Mouse (Mus musculus) midbrain, embryonic 11.5 days (tissue): ENCODE results near the gene Ttll3. TPM values are rescaled to one million over a fixed set of nuclear protein-coding genes. Genes with fewer than 3 reads are reported as not detected.

Experiments
- ATAC-seq: fragments of 200-750 bp; cut with Nextera tagmentation; 2 replicates; pipeline ENCODE4 v1.8.0; 2017; ENCODE audit warnings: moderate TSS enrichment, moderate library complexity; ENCODE audit not compliant: low FRiP score
- DNase-seq: peaks from one replicate; pipeline ENCODE4 v3.0.0; 2015; ENCODE audit warnings: low spot score; ENCODE audit errors: missing footprints
- H3K27ac ChIP-seq: fragments of 300-500 bp; sonication (generic); 2 replicates; pipeline ENCODE4 v1.5.1; 2014; ENCODE audit warnings: low read depth, low read length
- H3K27me3 ChIP-seq: fragments of 300-500 bp; sonication (generic); 2 replicates; pipeline ENCODE4 v1.6.1; 2014; ENCODE audit warnings: mild to moderate bottlenecking, low read length, moderate library complexity, mixed read lengths; ENCODE audit not compliant: control insufficient read depth, insufficient read depth
- H3K36me3 ChIP-seq: fragments of 300-500 bp; sonication (generic); 2 replicates; pipeline ENCODE4 v1.6.1; 2014; ENCODE audit warnings: mild to moderate bottlenecking, low read length, moderate library complexity, mixed read lengths; ENCODE audit not compliant: control insufficient read depth, insufficient read depth
- H3K4me1 ChIP-seq: fragments of 300-500 bp; sonication (generic); 2 replicates; pipeline ENCODE4 v1.6.1; 2014; ENCODE audit warnings: low read length; ENCODE audit not compliant: control insufficient read depth, insufficient read depth
- H3K4me2 ChIP-seq: fragments of 300-500 bp; sonication (generic); 2 replicates; pipeline ENCODE4 v1.6.1; 2014; ENCODE audit warnings: mild to moderate bottlenecking, moderate library complexity
- H3K4me3 ChIP-seq: fragments of 300-500 bp; sonication (generic); 2 replicates; pipeline ENCODE4 v1.5.1; 2014; ENCODE audit warnings: low read depth, low read length
- H3K9ac ChIP-seq: fragments of 300-500 bp; sonication (generic); 2 replicates; pipeline ENCODE4 v1.6.1; 2014; ENCODE audit warnings: low read length
- H3K9me3 ChIP-seq: fragments of 300-500 bp; sonication (generic); 2 replicates; pipeline ENCODE4 v1.6.1; 2016; ENCODE audit warnings: low read length; ENCODE audit not compliant: control insufficient read depth
- WGBS: fragments of 180-500 bp; shearing (Covaris S2); extraction: QIAGEN DNeasy Blood & Tissue Kit; methylation state at CpG from one replicate; pipeline ENCODE4 v1.1.7; 2014; 5-methylcytosine and 5-hydroxymethylcytosine counted together
- polyA plus RNA-seq: library from polyadenylated mRNA; unstranded; fragments of >200 nt; fragmentation: Nextera tagmentation; extraction: Ambion mirVana; gene quantifications from 2 replicates; pipeline ENCODE4 v1.2.1, GENCODE M21; 2014

Gene Ttll3
- polyA plus RNA-seq, 1 experiment from 2014 or later: 3.0 TPM

- H3K4me3 ChIP-seq: no peak overlapping the region
- no peaks in the 10 kb centered on the region for H3K36me3 ChIP-seq
- WGBS: 78% methylated on average over 3 of the region's 3 CpGs
- ATAC-seq: no peak
- H3K27ac ChIP-seq: no peak overlapping the region
- no peaks in the 10 kb centered on the region for H3K4me1 ChIP-seq
- no peaks in the 10 kb centered on the region for H3K9me3 ChIP-seq
- H3K4me2 ChIP-seq: no peak overlapping the region
- no peaks in the 10 kb centered on the region for H3K27me3 ChIP-seq
- DNase-seq: no peak
- no peak overlapping the region for H3K9ac ChIP-seq
These were observed 36.2 kb upstream of the Ttll3 start for GRCm38 (mm10) chr6:113352820-113353219.

DNA sequence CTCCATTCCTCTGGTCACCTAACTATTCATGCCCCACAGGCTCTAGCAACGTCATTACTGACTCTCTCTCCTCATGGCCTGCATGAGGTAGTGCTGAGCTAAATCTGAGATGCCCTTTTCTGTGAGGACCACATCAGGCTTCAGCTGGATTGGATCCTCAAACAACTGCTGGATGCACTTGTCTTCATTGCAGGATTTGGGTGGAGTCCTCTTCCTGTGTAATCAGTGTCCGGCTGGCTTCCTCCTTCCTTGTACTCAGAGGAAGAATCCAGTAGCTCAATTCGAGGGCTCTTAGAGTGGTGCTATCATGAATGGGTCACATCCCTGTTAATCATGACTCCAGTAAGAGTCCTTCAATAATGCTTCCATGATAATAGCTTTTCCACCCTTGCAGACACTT lies 35.4 kb upstream of the Ttll3 start:
- Histone ChIP-seq H3K4me2 (no peak overlapping the region), H3K4me1 (no peaks in the 10 kb centered on the region), H3K9ac (no peak overlapping the region), H3K4me3 (no peak overlapping the region), H3K9me3 (no peaks in the 10 kb centered on the region), H3K36me3 (no peaks in the 10 kb centered on the region), H3K27ac (no peak overlapping the region), H3K27me3 (no peaks in the 10 kb centered on the region)
- 77% methylated on average over 3 of the region's 3 CpGs for WGBS
- DNase-seq (no peak), ATAC-seq (no peak)

DNA sequence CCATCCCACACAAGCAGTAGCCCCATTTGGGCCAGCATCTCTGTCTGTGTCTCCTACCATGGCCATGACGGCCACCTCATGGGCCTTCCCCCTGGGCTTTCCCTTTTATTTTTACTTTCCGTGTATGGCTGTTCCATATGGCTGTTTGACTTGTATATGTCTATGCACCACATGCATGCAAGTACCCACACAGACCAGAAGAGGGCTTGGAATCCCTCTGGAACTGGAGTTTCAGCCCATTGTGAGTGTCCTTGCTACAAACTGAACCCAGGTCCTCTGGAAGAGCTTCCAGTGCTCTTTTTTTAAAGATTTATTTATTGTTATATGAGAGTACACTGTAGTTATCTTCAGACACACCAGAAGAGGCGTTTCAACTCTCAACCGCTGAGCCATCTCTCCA lies 27.6 kb upstream of the Ttll3 start:
- Histone ChIP-seq H3K9ac (no peak overlapping the region), H3K27ac (no peak overlapping the region), H3K4me3 (no peak overlapping the region), H3K4me1 (no peaks in the 10 kb centered on the region), H3K36me3 (no peaks in the 10 kb centered on the region), H3K4me2 (no peak overlapping the region), H3K27me3 (no peaks in the 10 kb centered on the region), H3K9me3 (no peaks in the 10 kb centered on the region)
- 75% methylated on average over 4 of the region's 4 CpGs for WGBS
- ATAC-seq (no peak), DNase-seq (no peak)

- no peaks in the 10 kb centered on the region for H3K4me1 ChIP-seq
- no peaks in the 10 kb centered on the region for H3K36me3 ChIP-seq
- DNase-seq: no peak
- H3K27ac ChIP-seq: no peak overlapping the region
- H3K9me3 ChIP-seq: no peaks in the 10 kb centered on the region
- H3K27me3 ChIP-seq: no peaks in the 10 kb centered on the region
- no peak overlapping the region for H3K4me3 ChIP-seq
- no peak overlapping the region; the same call in 1 of the 2 replicates for H3K9ac ChIP-seq
- 93% methylated on average over 1 of the region's 1 CpGs for WGBS
- no peak overlapping the region for H3K4me2 ChIP-seq
- ATAC-seq: no peak
These were observed 26.8 kb upstream of the Ttll3 start for GRCm38 (mm10) chr6:113362241-113362640.

GRCm38 (mm10) chr6:113364518-113365135 lies 24.4 kb upstream of the Ttll3 start:
- DNase-seq (no peak), ATAC-seq (no peak)
- Histone ChIP-seq H3K27ac (no peak overlapping the region), H3K4me1 (no peaks in the 10 kb centered on the region), H3K9me3 (no peaks in the 10 kb centered on the region), H3K27me3 (no peaks in the 10 kb centered on the region), H3K9ac (no peak overlapping the region), H3K36me3 (peaks cover 4% of the 10 kb centered on the region), H3K4me2 (no peak overlapping the region), H3K4me3 (no peak overlapping the region)
- WGBS: 77% methylated on average over 8 of the region's 8 CpGs

- H3K36me3 ChIP-seq: peaks cover 11% of the 10 kb centered on the region
- H3K4me2 ChIP-seq: no peak overlapping the region
- 86% methylated on average over 6 of the region's 6 CpGs for WGBS
- H3K27ac ChIP-seq: no peak overlapping the region
- no peaks in the 10 kb centered on the region for H3K27me3 ChIP-seq
- H3K9ac ChIP-seq: no peak overlapping the region
- H3K9me3 ChIP-seq: no peaks in the 10 kb centered on the region
- DNase-seq: no peak
- H3K4me1 ChIP-seq: no peaks in the 10 kb centered on the region
- no peak for ATAC-seq
- H3K4me3 ChIP-seq: no peak overlapping the region
These were observed 22.4 kb upstream of the Ttll3 start for GRCm38 (mm10) chr6:113366639-113367038.

- WGBS: 100% methylated on average over 1 of the region's 1 CpGs
- Histone ChIP-seq H3K4me1 (no peaks in the 10 kb centered on the region), H3K27me3 (no peaks in the 10 kb centered on the region), H3K9me3 (no peaks in the 10 kb centered on the region), H3K4me3 (no peak overlapping the region), H3K4me2 (no peak overlapping the region), H3K36me3 (peaks cover 13% of the 10 kb centered on the region), H3K9ac (no peak overlapping the region), H3K27ac (no peak overlapping the region)
- no peak for DNase-seq
- no peak for ATAC-seq
These were observed 21.5 kb upstream of the Ttll3 start for GRCm38 (mm10) chr6:113367574-113367973.

DNA sequence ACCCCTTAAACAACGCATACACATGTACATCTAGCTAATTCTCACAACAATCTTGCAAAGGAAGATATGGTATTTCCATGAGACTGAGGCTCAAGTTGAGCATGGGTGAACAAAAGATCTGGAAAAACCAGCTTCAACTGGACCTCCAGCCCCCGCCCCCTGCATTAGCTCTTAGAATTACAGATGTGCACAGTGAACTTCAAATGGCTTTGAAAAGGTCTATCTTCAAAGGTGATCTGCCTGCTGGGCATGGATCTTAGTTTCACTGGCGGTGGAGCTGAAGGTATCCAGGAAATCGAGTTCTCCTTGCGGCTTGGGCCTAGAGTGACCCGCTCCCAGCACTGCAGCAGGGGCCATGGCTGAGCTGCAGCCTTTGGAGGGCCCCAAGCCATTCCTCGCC lies 20.9 kb upstream of the Ttll3 start:
- peaks cover 13% of the 10 kb centered on the region for H3K36me3 ChIP-seq
- no peak overlapping the region for H3K27ac ChIP-seq
- no peak overlapping the region for H3K9ac ChIP-seq
- no peak overlapping the region for H3K4me3 ChIP-seq
- no peaks in the 10 kb centered on the region for H3K27me3 ChIP-seq
- no peaks in the 10 kb centered on the region for H3K4me1 ChIP-seq
- DNase-seq (no peak), ATAC-seq (no peak)
- no peak overlapping the region for H3K4me2 ChIP-seq
- no peaks in the 10 kb centered on the region for H3K9me3 ChIP-seq
- WGBS: 87% methylated on average over 7 of the region's 7 CpGs

- DNase-seq (no peak), ATAC-seq (no peak)
- Histone ChIP-seq H3K36me3 (peaks cover 16% of the 10 kb centered on the region), H3K4me2 (no peak overlapping the region), H3K27me3 (no peaks in the 10 kb centered on the region), H3K27ac (no peak overlapping the region), H3K4me1 (no peaks in the 10 kb centered on the region), H3K4me3 (no peak overlapping the region), H3K9me3 (no peaks in the 10 kb centered on the region), H3K9ac (no peak overlapping the region)
- 86% methylated on average over 5 of the region's 5 CpGs for WGBS
These were observed 20.5 kb upstream of the Ttll3 start for GRCm38 (mm10) chr6:113368577-113368976.
